Mouse (Mus musculus): ENCODE measurements around the gene Hexim2.

- TF ChIP-seq POLR2A (IDR thresholded peaks at IDR 0.05; ENCODE audit: low read depth, low read length) (no peak), CTCF (IDR thresholded peaks at IDR 0.05; ENCODE audit: borderline replicate concordance, insufficient read depth, low read length) (no peak)
Measured at GRCm38 (mm10) chr11:103095801-103096200, 36.4 kb upstream of the Hexim2 start.
